In the genomic region with DNA sequence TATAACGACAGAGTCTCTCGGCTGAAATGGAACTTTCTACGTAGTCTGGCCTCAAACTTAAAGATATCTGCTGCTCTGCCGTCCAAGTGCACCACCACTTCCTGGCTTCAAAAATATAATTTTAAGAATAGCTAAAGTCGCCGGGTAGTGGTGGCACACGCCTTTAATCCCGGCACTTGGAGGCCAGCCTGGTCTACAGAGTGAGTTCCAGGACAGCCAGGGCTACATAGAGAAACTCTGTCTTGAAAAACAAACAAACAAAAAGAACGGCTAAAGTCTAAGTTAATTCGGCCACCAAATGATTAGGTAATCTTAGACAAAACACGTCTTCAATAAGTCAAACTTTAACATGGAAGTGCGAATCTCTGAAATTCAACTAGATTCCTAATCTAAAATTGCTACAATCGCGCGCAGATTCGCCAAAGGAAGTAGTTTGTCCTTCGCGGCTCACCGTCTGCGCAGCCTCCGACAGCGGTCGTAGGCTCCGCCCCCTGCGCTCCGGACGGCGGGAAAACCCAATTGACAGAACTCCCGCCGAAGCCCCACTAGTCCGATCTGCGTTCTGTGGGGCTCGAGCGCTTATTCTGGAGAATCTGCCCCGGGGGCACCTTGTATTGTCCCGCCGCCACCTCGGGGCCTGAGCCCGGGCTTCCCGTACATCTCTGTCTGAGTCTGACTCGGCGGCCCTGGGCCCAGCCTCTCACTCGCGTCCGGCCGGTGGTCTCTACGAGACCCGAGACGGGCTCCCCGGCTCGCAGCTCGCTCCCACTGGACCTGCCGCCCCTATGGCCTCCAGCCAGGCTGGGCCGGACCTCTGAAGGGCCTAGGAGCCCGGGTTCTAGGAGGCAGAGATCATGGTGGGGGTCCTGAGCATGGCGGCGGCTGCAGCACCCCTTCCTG, we compare ENCODE assay signal across 8 mouse cellular contexts. TPM values are rescaled to one million over a fixed set of nuclear protein-coding genes. Genes with fewer than 3 reads are reported as not detected.
A peak's percentile ranks its signal among the peaks of the same experiment; 100 is the strongest.
DNase-seq lines count a peak whose midpoint lies in the region; ATAC-seq lines count a peak whose summit lies in the region.

A gene (plus strand): TSS at position 484 of the 900 bp plus-strand sequence.

- ATAC-seq in erythroid progenitor cell, adult 5-6 weeks (replicated peaks; ENCODE audit: low FRiP score, poor library complexity, severe bottlenecking), result peak; percentile 88
- peak; percentile 71; the same call in 1 of the 2 replicates for ATAC-seq in heart, embryonic 13.5 days (ENCODE audit: extremely low read depth, insufficient number of reproducible peaks, low FRiP score, low TSS enrichment)
- peak; percentile 77 for ATAC-seq in liver, embryonic 12.5 days
- ATAC-seq in stomach, embryonic 15.5 days (ENCODE audit: insufficient read depth, low FRiP score, low read depth), result peak; percentile 80

- WGBS in heart, embryonic 13.5 days, result 3% methylated on average over 57 of the region's 57 CpGs
- 2% methylated on average over 57 of the region's 57 CpGs for WGBS in liver, embryonic 12.5 days (ENCODE audit: insufficient replicate concordance)
- WGBS in stomach, embryonic 15.5 days, result 5% methylated on average over 57 of the region's 57 CpGs

- H3K27me3 ChIP-seq in heart, embryonic 13.5 days (replicated peaks), result no peaks in the 10 kb centered on the region
- no peaks in the 10 kb centered on the region for H3K27me3 ChIP-seq in liver, embryonic 12.5 days (replicated peaks)
- no peaks in the 10 kb centered on the region for H3K27me3 ChIP-seq in stomach, embryonic 15.5 days (replicated peaks)

- peak within 1 kb of the TSS; percentile 97 for H3K9ac ChIP-seq in heart, embryonic 13.5 days
- peak within 1 kb of the TSS; percentile 100 for H3K9ac ChIP-seq in liver, embryonic 12.5 days
- peak within 1 kb of the TSS; percentile 93 for H3K9ac ChIP-seq in stomach, embryonic 15.5 days

- H3K36me3 ChIP-seq in heart, embryonic 13.5 days, result no peaks in the 10 kb centered on the region
- H3K36me3 ChIP-seq in liver, embryonic 12.5 days, result peaks cover 21% of the 10 kb centered on the region
- no peaks in the 10 kb centered on the region for H3K36me3 ChIP-seq in stomach, embryonic 15.5 days

- H3K9me3 ChIP-seq in heart, embryonic 13.5 days, result no peaks in the 10 kb centered on the region
- H3K9me3 ChIP-seq in liver, embryonic 12.5 days (replicated peaks), result no peaks in the 10 kb centered on the region
- H3K9me3 ChIP-seq in stomach, embryonic 15.5 days, result no peaks in the 10 kb centered on the region

- peaks cover 25% of the 10 kb centered on the region for H3K4me1 ChIP-seq in heart, embryonic 13.5 days
- H3K4me1 ChIP-seq in liver, embryonic 12.5 days, result peaks cover 66% of the 10 kb centered on the region
- H3K4me1 ChIP-seq in stomach, embryonic 15.5 days, result no peaks in the 10 kb centered on the region

- H3K27ac ChIP-seq in heart, embryonic 13.5 days (replicated peaks), result peak within 1 kb of the TSS; percentile 69
- peak within 1 kb of the TSS; percentile 89 for H3K27ac ChIP-seq in liver, embryonic 12.5 days
- H3K27ac ChIP-seq in stomach, embryonic 15.5 days, result peak within 1 kb of the TSS; percentile 62

- H3K4me3 ChIP-seq in heart, embryonic 13.5 days, result peak within 1 kb of the TSS; percentile 91
- peak within 1 kb of the TSS; percentile 100 for H3K4me3 ChIP-seq in liver, embryonic 12.5 days
- H3K4me3 ChIP-seq in stomach, embryonic 15.5 days (replicated peaks), result peak within 1 kb of the TSS; percentile 92

- peak within 1 kb of the TSS; percentile 92 for H3K4me2 ChIP-seq in heart, embryonic 13.5 days
- peak within 1 kb of the TSS; percentile 85 for H3K4me2 ChIP-seq in liver, embryonic 12.5 days
- H3K4me2 ChIP-seq in stomach, embryonic 15.5 days, result peak within 1 kb of the TSS; percentile 79

- peak; percentile 89 for DNase-seq in CD4-positive helper T cell, adult 2 months (ENCODE audit: low read depth, low spot score)
- peak; percentile 72 for DNase-seq in brain, embryonic 18.5 days (ENCODE audit: low read depth, low spot score)
- peak; percentile 96 for DNase-seq in kidney, postnatal 10 days
- peak; percentile 82 to 86 for DNase-seq in natural killer cell, adult 2 months (ENCODE audit: low spot score in 2 of 2)

RNA-seq across cellular contexts. Expression of the gene that starts here (rescaled TPM):
- total RNA-seq in erythroid progenitor cell, adult 5-6 weeks (2015; ENCODE audit: low replicate concordance), result 89.0 and 95.2 TPM in 2 replicates
- 80.3 and 86.0 TPM in 2 replicates for total RNA-seq in erythroid progenitor cell, adult 5-6 weeks (2017; ENCODE audit: low replicate concordance)
- 5.5 and 5.7 TPM in 2 replicates for polyA plus RNA-seq in heart, embryonic 13.5 days (2015; fragmentation: Nextera tagmentation; extraction: Ambion mirVana)
- 15.0 and 15.9 TPM in 2 replicates for polyA plus RNA-seq in liver, embryonic 12.5 days (2016; fragmentation: Nextera tagmentation; extraction: Ambion mirVana)
- polyA plus RNA-seq in stomach, embryonic 15.5 days (2015; fragmentation: Nextera tagmentation; extraction: Ambion mirVana), result 9.3 and 9.6 TPM in 2 replicates

Comparison
In these comparisons a context has a peak if more than half of its experiments do, and no peak if none do; other contexts are left out.
1. Peak in every context shown above with its lines: DNase-seq, ATAC-seq, H3K4me3 ChIP-seq and H3K27ac ChIP-seq.